Mouse (Mus musculus) heart, adult 2 months (tissue): ENCODE measurements around the gene Inhbe.

ENCODE experiments used
- CTCF ChIP-seq: fragments of 200-600 bp; IDR thresholded peaks from 2 replicates; pipeline ENCODE4 v1.8.1; 2022; ENCODE audit warnings: antibody characterized with exemption, mild to moderate bottlenecking, moderate library complexity
- EP300 ChIP-seq: fragments of 200-500 bp; IDR thresholded peaks from 2 replicates; pipeline ENCODE4 v1.6.1; 2011; ENCODE audit warnings: low read depth, low read length, control low read depth; ENCODE audit not compliant: insufficient read depth
- POLR2A ChIP-seq: fragments of 200-500 bp; IDR thresholded peaks from 2 replicates; pipeline ENCODE4 v1.6.1; 2011; ENCODE audit warnings: mild to moderate bottlenecking, low read depth, low read length, control low read depth; ENCODE audit not compliant: insufficient read depth

DNA sequence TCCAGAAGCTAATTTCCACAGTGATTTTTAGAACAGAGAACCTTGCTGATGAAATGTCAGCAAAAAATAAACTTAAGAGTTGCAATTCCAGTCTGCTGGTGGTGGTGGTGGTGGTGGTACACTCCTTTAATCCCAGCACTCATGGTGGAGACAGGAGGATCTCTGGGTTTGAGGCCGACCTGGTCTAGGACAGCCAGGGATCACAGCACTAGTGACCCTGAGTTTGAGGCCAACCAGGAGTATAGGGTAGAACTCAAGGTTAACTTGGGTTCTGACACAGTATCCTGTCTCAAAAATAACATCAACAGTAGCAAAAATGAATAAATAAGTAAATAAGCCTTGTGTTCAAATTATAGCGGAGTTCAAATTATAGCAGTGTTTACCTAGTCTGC, 27.5 kb upstream of the Inhbe start:
- TF ChIP-seq CTCF: no peak
- TF ChIP-seq EP300: no peak
- TF ChIP-seq POLR2A: no peak
